Mouse (Mus musculus): ENCODE measurements around the gene Ptpn14.
A peak's percentile ranks its signal among the peaks of the same experiment; 100 is the strongest.

Ptpn14 gene

GRCm38 (mm10) chr1:189860112-189860941, 132.3 kb downstream of the Ptpn14 start:
- ATAC-seq (ENCODE audit: insufficient number of reproducible peaks, low FRiP score, low TSS enrichment) = no peak

GRCm38 (mm10) chr1:189860942-189861315, 132.9 kb downstream of the Ptpn14 start:
- no peak for ATAC-seq (ENCODE audit: insufficient number of reproducible peaks, low FRiP score, low TSS enrichment)

GRCm38 (mm10) chr1:189863727-189864126, 135.7 kb downstream of the Ptpn14 start:
- no peak for ATAC-seq (ENCODE audit: insufficient number of reproducible peaks, low FRiP score, low TSS enrichment)

GRCm38 (mm10) chr1:189864301-189864700, 136.2 kb downstream of the Ptpn14 start:
- ATAC-seq (ENCODE audit: insufficient number of reproducible peaks, low FRiP score, low TSS enrichment) = no peak

GRCm38 (mm10) chr1:189864846-189865560, 136.9 kb downstream of the Ptpn14 start:
- ATAC-seq (ENCODE audit: insufficient number of reproducible peaks, low FRiP score, low TSS enrichment) = no peak

- ATAC-seq (ENCODE audit: insufficient number of reproducible peaks, low FRiP score, low TSS enrichment) = no peak
Observed at GRCm38 (mm10) chr1:189866621-189867020, 138.6 kb downstream of the Ptpn14 start.

- no peak for ATAC-seq (ENCODE audit: insufficient number of reproducible peaks, low FRiP score, low TSS enrichment)
Observed at GRCm38 (mm10) chr1:189867034-189867433, 139.0 kb downstream of the Ptpn14 start.

GRCm38 (mm10) chr1:189867497-189867896, 139.4 kb downstream of the Ptpn14 start:
- ATAC-seq (ENCODE audit: insufficient number of reproducible peaks, low FRiP score, low TSS enrichment) = no peak

- ATAC-seq (ENCODE audit: insufficient number of reproducible peaks, low FRiP score, low TSS enrichment) = no peak
Observed at GRCm38 (mm10) chr1:189868036-189868435, 140.0 kb downstream of the Ptpn14 start.

- no peak for ATAC-seq (ENCODE audit: insufficient number of reproducible peaks, low FRiP score, low TSS enrichment)
Observed at GRCm38 (mm10) chr1:189869651-189870270, 141.7 kb downstream of the Ptpn14 start.

GRCm38 (mm10) chr1:189870539-189870938, 142.5 kb downstream of the Ptpn14 start:
- ATAC-seq (ENCODE audit: insufficient number of reproducible peaks, low FRiP score, low TSS enrichment) = no peak

- ATAC-seq (ENCODE audit: insufficient number of reproducible peaks, low FRiP score, low TSS enrichment) = no peak
Observed at GRCm38 (mm10) chr1:189871625-189872024, 143.6 kb downstream of the Ptpn14 start.

GRCm38 (mm10) chr1:189872050-189872449, 144.0 kb downstream of the Ptpn14 start:
- no peak for ATAC-seq (ENCODE audit: insufficient number of reproducible peaks, low FRiP score, low TSS enrichment)

GRCm38 (mm10) chr1:189873591-189873990, 145.5 kb downstream of the Ptpn14 start:
- ATAC-seq (ENCODE audit: insufficient number of reproducible peaks, low FRiP score, low TSS enrichment) = no peak

GRCm38 (mm10) chr1:189875439-189875861, 147.4 kb downstream of the Ptpn14 start:
- ATAC-seq (ENCODE audit: insufficient number of reproducible peaks, low FRiP score, low TSS enrichment) = no peak

GRCm38 (mm10) chr1:189876162-189876561, 148.1 kb downstream of the Ptpn14 start:
- ATAC-seq (ENCODE audit: insufficient number of reproducible peaks, low FRiP score, low TSS enrichment) = no peak

GRCm38 (mm10) chr1:189879212-189879611, 151.1 kb downstream of the Ptpn14 start:
- no peak for ATAC-seq (ENCODE audit: insufficient number of reproducible peaks, low FRiP score, low TSS enrichment)

GRCm38 (mm10) chr1:189879965-189880364, 151.9 kb downstream of the Ptpn14 start:
- ATAC-seq (ENCODE audit: insufficient number of reproducible peaks, low FRiP score, low TSS enrichment) = peak; percentile 56

GRCm38 (mm10) chr1:189880745-189881144, 152.7 kb downstream of the Ptpn14 start:
- ATAC-seq (ENCODE audit: insufficient number of reproducible peaks, low FRiP score, low TSS enrichment) = no peak

- no peak for ATAC-seq (ENCODE audit: insufficient number of reproducible peaks, low FRiP score, low TSS enrichment)
Observed at GRCm38 (mm10) chr1:189882886-189883285, 154.8 kb downstream of the Ptpn14 start.

GRCm38 (mm10) chr1:189883531-189884170, 155.6 kb downstream of the Ptpn14 start:
- no peak for ATAC-seq (ENCODE audit: insufficient number of reproducible peaks, low FRiP score, low TSS enrichment)

All from cerebellum, adult (tissue).